Mouse (Mus musculus) MEL (cell line): ENCODE results near the gene Gm19345.

Source experiments
- CTCF ChIP-seq, 3 experiments: IDR thresholded peaks in 2 of 3; conservative IDR thresholded peaks in 1 of 3; 2 replicates each; pipeline ENCODE4 v1.5.1; 2011 to 2012; ENCODE audit warnings: low read length in 3 of 3, low read depth in 2 of 3, mild to moderate bottlenecking in 2 of 3, improper control_type of control experiment in 1 of 3, inconsistent platforms in 1 of 3, mixed read lengths in 1 of 3, moderate library complexity in 1 of 3; ENCODE audit not compliant: control insufficient read depth in 1 of 3, insufficient read depth in 1 of 3, poor library complexity in 1 of 3, severe bottlenecking in 1 of 3
- GATA1 ChIP-seq: IDR thresholded peaks from 2 replicates; pipeline ENCODE4 v1.6.1; 2011; ENCODE audit warnings: low read depth, low read length, improper control_type of control experiment
- MYB ChIP-seq: IDR thresholded peaks from 2 replicates; pipeline ENCODE4 v1.6.1; 2011; ENCODE audit warnings: mild to moderate bottlenecking, low read depth, low read length, improper control_type of control experiment
- POLR2A ChIP-seq, 2 experiments: IDR thresholded peaks; 2 replicates each; pipeline ENCODE4 v1.6.1; 2011 to 2012; ENCODE audit warnings: low read length in 2 of 2, mild to moderate bottlenecking in 2 of 2, control low read depth in 1 of 2, improper control_type of control experiment in 1 of 2, low read depth in 1 of 2, moderate library complexity in 1 of 2; ENCODE audit not compliant: control insufficient read depth in 1 of 2, insufficient read depth in 1 of 2, poor library complexity in 1 of 2
- POLR2AphosphoS5 ChIP-seq: IDR thresholded peaks from 2 replicates; pipeline ENCODE4 v1.6.1; 2012; ENCODE audit warnings: low read depth, borderline replicate concordance, mild to moderate bottlenecking, inconsistent platforms, low read length, moderate library complexity, mixed read lengths
- TBP ChIP-seq: IDR thresholded peaks from 2 replicates; pipeline ENCODE4 v1.8.0; 2011; ENCODE audit warnings: low read depth, low read length, improper control_type of control experiment
- UBTF ChIP-seq: IDR thresholded peaks from 2 replicates; pipeline ENCODE4 v1.6.1; 2012; ENCODE audit warnings: low read depth, mild to moderate bottlenecking, inconsistent platforms, low read length, improper control_type of control experiment, moderate library complexity, borderline replicate concordance; ENCODE audit not compliant: insufficient read depth
- USF1 ChIP-seq: IDR thresholded peaks from 2 replicates; pipeline ENCODE4 v1.6.1; 2014; ENCODE audit warnings: low read depth, mild to moderate bottlenecking, inconsistent platforms, low read length, improper control_type of control experiment, moderate library complexity
- USF2 ChIP-seq, 2 experiments: IDR thresholded peaks; 2 replicates each; pipeline ENCODE4 v1.6.1; 2011 to 2012; ENCODE audit warnings: improper control_type of control experiment in 2 of 2, low read length in 2 of 2, borderline replicate concordance in 1 of 2, inconsistent platforms in 1 of 2, low read depth in 1 of 2, mild to moderate bottlenecking in 1 of 2; ENCODE audit not compliant: insufficient read depth in 1 of 2
- ZKSCAN1 ChIP-seq: IDR thresholded peaks from 2 replicates; pipeline ENCODE4 v1.6.1; 2012; ENCODE audit warnings: low read depth, mild to moderate bottlenecking, inconsistent platforms, low read length, improper control_type of control experiment, moderate library complexity

DNA sequence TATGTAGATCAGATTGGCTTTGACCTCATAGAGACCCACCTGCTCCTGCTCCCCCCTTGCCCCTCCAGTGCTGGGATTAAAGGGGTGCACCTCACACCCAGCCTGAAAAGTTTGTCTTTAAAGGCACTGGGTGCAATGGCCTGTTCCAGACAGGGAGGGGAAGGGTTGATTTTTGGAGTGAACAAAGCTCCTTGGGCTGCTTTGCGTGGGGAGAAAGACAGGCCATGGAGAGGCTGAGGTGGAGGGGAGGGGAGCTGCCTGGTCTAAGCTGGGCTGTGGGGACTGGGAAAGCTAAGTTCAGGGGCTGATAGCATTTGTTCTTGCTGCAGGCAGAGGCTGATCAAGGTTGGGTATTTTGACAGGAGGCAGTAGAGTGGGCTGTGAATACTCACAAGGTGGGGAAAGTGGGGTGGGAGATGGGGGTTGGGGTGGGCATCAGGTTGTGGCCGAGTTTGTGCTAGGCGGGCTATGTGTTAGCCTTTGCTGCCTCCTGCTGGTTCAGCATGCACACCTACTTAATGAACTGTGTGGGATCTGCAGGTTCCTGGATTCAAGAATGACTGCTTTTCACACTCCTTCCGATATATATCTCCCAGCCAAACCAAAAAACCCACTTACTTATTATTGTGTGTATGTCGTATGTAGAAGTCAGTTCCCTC is 20.3 kb downstream of the Gm19345 start:
- TF ChIP-seq POLR2A (IDR thresholded peaks at IDR 0.05; ENCODE audit: control insufficient read depth in 1 of 2, insufficient read depth in 1 of 2, low read depth in 1 of 2, low read length in 2 of 2, poor library complexity in 1 of 2) (no peak), POLR2AphosphoS5 (no peak), CTCF (IDR thresholded peaks at IDR 0.05 in 2 of 3, conservative IDR thresholded peaks at IDR 0.05 in 1 of 3; ENCODE audit: control insufficient read depth in 1 of 3, insufficient read depth in 1 of 3, low read depth in 2 of 3, low read length in 3 of 3, poor library complexity in 1 of 3, severe bottlenecking in 1 of 3) (peak; percentile 57 to 84 (median 81)), ZKSCAN1 (no peak), USF2 (IDR thresholded peaks at IDR 0.05; ENCODE audit: borderline replicate concordance in 1 of 2, insufficient read depth in 1 of 2, low read depth in 1 of 2, low read length in 2 of 2) (no peak), MYB (no peak), UBTF (no peak), USF1 (no peak), GATA1 (no peak), TBP (no peak)
